Mouse (Mus musculus): ENCODE data around the gene Serping1. TPM values are rescaled to one million over a fixed set of nuclear protein-coding genes. Genes with fewer than 3 reads are reported as not detected.
"Not testable (repeated sequence)": the region's sequence is repeated elsewhere in the genome, so short reads cannot be mapped to it uniquely, and the experiment has no call there.

Serping1 gene
- polyA plus RNA-seq, 1 experiment from 2014 or later: 34.6 TPM

GRCm38 (mm10) chr2:84734919-84735318 lies 40.3 kb downstream of the Serping1 start:
- no peak for ATAC-seq (ENCODE audit: low FRiP score)
- H3K4me2 ChIP-seq: peak overlapping the region; percentile 80
- peaks cover 65% of the 10 kb centered on the region for H3K4me1 ChIP-seq (replicated peaks)
- H3K9ac ChIP-seq: peak overlapping the region; percentile 82
- 2% methylated on average over 2 of the region's 2 CpGs for WGBS
- no peaks in the 10 kb centered on the region for H3K36me3 ChIP-seq
- H3K27me3 ChIP-seq: no peaks in the 10 kb centered on the region
- H3K4me3 ChIP-seq: peak overlapping the region; percentile 55
- H3K9me3 ChIP-seq: no peaks in the 10 kb centered on the region
- peak overlapping the region; percentile 90 for H3K27ac ChIP-seq

- H3K27ac ChIP-seq: peak overlapping the region; percentile 90
- no peaks in the 10 kb centered on the region for H3K36me3 ChIP-seq
- H3K4me1 ChIP-seq (replicated peaks): peaks cover 61% of the 10 kb centered on the region
- H3K9me3 ChIP-seq: no peaks in the 10 kb centered on the region
- peak overlapping the region; percentile 82 for H3K9ac ChIP-seq
- 0% methylated on average over 11 of the region's 11 CpGs for WGBS
- peak overlapping the region; percentile 55 for H3K4me3 ChIP-seq
- peak; percentile 63 for ATAC-seq (ENCODE audit: low FRiP score)
- H3K27me3 ChIP-seq: no peaks in the 10 kb centered on the region
- H3K4me2 ChIP-seq: peak overlapping the region; percentile 80
Observed at GRCm38 (mm10) chr2:84734351-84734864, 40.8 kb downstream of the Serping1 start.

GRCm38 (mm10) chr2:84733579-84734300 lies 41.5 kb downstream of the Serping1 start, which contains the start of gene Ypel4:
Gene Ypel4, plus strand, starts transcription at chr2:84734058.
- peak within 1 kb of the TSS; percentile 82 for H3K9ac ChIP-seq
- peak within 1 kb of the TSS; percentile 55 for H3K4me3 ChIP-seq
- no peaks in the 10 kb centered on the region for H3K27me3 ChIP-seq
- peak; percentile 80 for ATAC-seq (ENCODE audit: low FRiP score)
- peaks cover 54% of the 10 kb centered on the region for H3K4me1 ChIP-seq (replicated peaks)
- no peaks in the 10 kb centered on the region for H3K36me3 ChIP-seq
- no peaks in the 10 kb centered on the region for H3K9me3 ChIP-seq
- peak within 1 kb of the TSS; percentile 90 for H3K27ac ChIP-seq
- H3K4me2 ChIP-seq: peak within 1 kb of the TSS; percentile 80
- WGBS: 3% methylated on average over 8 of the region's 8 CpGs

DNA sequence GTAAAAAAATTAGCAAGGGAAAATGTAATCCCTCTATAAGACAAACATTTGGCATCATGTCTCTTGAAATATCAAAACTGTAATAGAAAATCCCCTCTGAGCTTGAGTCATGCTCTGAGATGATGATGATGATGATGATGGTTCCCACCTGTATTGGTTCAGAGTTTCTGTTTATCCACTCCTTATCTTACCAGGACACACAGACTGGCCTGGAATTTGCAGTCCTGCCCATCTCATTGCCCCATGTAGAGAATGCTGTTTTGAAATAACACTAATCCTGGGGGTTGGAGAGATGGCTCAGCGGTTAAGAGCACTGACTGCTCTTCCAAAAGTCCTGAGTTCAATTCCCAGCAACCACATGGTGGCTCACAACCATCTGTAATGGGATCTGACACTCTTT lies 42.9 kb downstream of the Serping1 start:
- peaks cover 45% of the 10 kb centered on the region for H3K4me1 ChIP-seq (replicated peaks)
- H3K9ac ChIP-seq: no peak overlapping the region
- H3K4me2 ChIP-seq: no peak overlapping the region
- no peaks in the 10 kb centered on the region for H3K9me3 ChIP-seq
- H3K36me3 ChIP-seq: no peaks in the 10 kb centered on the region
- 74% methylated on average over 1 of the region's 1 CpGs for WGBS
- no peak overlapping the region for H3K4me3 ChIP-seq
- ATAC-seq (ENCODE audit: low FRiP score): no peak
- no peak overlapping the region for H3K27ac ChIP-seq
- H3K27me3 ChIP-seq: no peaks in the 10 kb centered on the region

GRCm38 (mm10) chr2:84731206-84731605 lies 44.0 kb downstream of the Serping1 start:
- 92% methylated on average over 3 of the region's 3 CpGs for WGBS
- Histone ChIP-seq H3K4me2 (no peak overlapping the region), H3K36me3 (no peaks in the 10 kb centered on the region), H3K4me3 (no peak overlapping the region), H3K27me3 (no peaks in the 10 kb centered on the region), H3K4me1 (replicated peaks) (peaks cover 39% of the 10 kb centered on the region), H3K27ac (no peak overlapping the region), H3K9me3 (no peaks in the 10 kb centered on the region), H3K9ac (no peak overlapping the region)
- ATAC-seq (ENCODE audit: low FRiP score): no peak

DNA sequence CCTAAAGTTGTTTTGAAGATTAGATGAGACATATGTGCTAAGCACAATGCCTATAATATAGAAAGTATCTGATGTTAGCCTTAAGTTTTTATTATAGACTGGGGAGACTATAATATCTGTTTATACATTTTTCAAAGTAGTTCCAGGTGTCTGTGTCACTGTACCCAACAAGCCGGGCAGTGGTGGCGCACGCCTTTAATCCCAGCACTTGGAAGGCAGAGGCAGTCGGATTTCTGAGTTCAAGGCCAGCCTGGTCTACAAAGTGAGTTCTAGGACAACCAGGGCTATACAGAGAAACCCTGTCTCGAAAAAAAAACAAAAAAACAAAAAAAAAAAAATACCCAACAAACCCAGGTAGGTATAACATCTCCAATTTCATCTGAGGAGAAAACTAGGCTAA lies 47.1 kb downstream of the Serping1 start:
- ATAC-seq (ENCODE audit: low FRiP score); H3K27me3 ChIP-seq; H3K9ac ChIP-seq; H3K4me2 ChIP-seq; H3K9me3 ChIP-seq; H3K4me3 ChIP-seq; H3K27ac ChIP-seq: not testable (repeated sequence)
- Histone ChIP-seq H3K4me1 (replicated peaks) (peaks cover 32% of the 10 kb centered on the region), H3K36me3 (peaks cover 20% of the 10 kb centered on the region)
- WGBS: 82% methylated on average over 5 of the region's 5 CpGs

DNA sequence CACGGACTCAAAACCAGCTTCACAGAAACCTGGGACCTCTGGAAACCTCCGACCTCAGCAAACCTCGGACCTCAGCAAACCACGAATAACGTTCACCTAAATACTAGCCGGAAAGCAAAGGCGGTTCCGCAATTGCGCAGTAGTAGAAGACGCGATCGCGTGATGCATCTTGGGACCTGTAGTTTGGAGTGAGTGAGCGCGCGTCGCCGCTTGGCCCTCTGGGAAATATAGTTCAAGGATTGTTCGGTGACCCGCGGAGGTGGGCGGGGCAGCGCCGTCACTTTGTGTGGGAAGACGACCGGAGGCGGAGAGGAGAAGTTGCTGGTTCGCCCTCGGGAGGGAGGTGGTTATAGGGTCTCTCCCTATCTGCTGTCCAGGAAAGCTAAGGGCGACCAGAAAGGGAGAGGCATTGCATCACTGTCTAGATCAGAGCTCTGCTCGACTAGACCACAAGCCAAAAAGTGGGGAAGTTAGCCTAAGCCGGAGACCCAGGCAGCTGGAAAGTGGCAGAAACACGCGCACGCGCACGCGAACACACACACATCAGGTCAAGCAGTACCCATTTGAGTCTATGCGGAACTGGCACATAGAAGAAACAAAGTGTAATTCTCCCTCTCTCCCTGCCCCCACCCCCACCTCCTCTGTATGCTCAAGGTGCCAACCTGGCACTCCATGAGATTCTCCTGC lies 47.9 kb downstream of the Serping1 start, which contains the start of gene Clp1:
Gene Clp1 (minus strand): TSS at position 179 of the 687 bp plus-strand sequence.
- peak; percentile 96 for ATAC-seq (ENCODE audit: low FRiP score)
- H3K27me3 ChIP-seq: no peaks in the 10 kb centered on the region
- H3K9ac ChIP-seq: peak within 1 kb of the TSS; percentile 78
- under 1% methylated on average over 39 of the region's 39 CpGs for WGBS
- peak within 1 kb of the TSS; percentile 89 for H3K27ac ChIP-seq
- H3K4me3 ChIP-seq: peak within 1 kb of the TSS; percentile 61
- H3K4me2 ChIP-seq: peak within 1 kb of the TSS; percentile 73
- H3K4me1 ChIP-seq (replicated peaks): peaks cover 30% of the 10 kb centered on the region
- H3K36me3 ChIP-seq: peaks cover 23% of the 10 kb centered on the region
- no peaks in the 10 kb centered on the region for H3K9me3 ChIP-seq

DNA sequence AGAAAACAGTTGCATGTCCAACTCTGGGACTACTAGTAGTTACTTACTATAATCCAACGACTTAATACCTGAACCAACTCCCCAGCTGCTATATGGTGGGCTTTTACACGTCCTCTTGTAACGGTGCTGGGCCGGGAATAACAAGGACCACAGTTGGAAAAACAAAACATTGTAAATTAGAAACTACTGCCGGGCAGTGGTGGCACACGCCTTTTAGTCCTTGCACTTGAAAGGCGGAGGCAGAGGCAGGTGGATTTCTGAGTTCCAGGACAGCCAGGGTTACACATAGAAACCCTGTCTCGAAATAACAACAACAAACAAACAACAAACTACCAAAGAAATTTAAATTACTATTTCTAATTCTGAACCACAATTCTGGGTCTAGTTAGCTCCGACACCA lies 48.5 kb downstream of the Serping1 start:
- Histone ChIP-seq H3K27ac (peak overlapping the region; percentile 36; the same call in 1 of the 2 replicates), H3K4me2 (peak overlapping the region; percentile 73)
- 5% methylated on average over 9 of the region's 9 CpGs for WGBS

DNA sequence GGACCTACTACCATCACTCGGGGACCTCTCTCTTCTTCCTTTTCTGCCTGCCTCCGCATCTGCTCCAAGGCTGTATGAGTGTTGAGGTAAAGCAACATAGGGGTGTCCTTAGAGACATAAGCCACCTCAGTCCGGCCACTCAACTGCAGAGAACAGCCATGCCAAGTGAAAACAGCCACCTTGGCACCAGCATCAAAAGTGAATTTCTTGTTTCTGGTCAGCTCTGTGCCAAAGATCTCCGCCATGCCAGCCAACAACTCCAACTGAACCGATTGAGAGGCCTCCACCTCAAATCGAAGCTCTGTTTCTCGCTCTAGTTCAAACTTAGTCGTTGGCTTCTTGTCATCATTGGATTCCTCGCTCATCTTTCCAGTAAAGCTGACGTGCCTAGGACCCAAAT lies 49.5 kb downstream of the Serping1 start:
- no peak overlapping the region for H3K27ac ChIP-seq
- H3K9ac ChIP-seq: no peak overlapping the region
- H3K9me3 ChIP-seq: no peaks in the 10 kb centered on the region
- peaks cover 31% of the 10 kb centered on the region for H3K36me3 ChIP-seq
- no peak for ATAC-seq (ENCODE audit: low FRiP score)
- WGBS: 94% methylated on average over 10 of the region's 10 CpGs
- H3K4me2 ChIP-seq: peak overlapping the region; percentile 73
- peak overlapping the region; percentile 61 for H3K4me3 ChIP-seq
- no peaks in the 10 kb centered on the region for H3K27me3 ChIP-seq
- peaks cover 36% of the 10 kb centered on the region for H3K4me1 ChIP-seq (replicated peaks)

More for the DNA sequence above, 48.5 kb downstream of the Serping1 start:
- no peaks in the 10 kb centered on the region for H3K27me3 ChIP-seq
- peak overlapping the region; percentile 78 for H3K9ac ChIP-seq
- H3K36me3 ChIP-seq: peaks cover 25% of the 10 kb centered on the region
- ATAC-seq (ENCODE audit: low FRiP score): peak; percentile 19
- H3K9me3 ChIP-seq: no peaks in the 10 kb centered on the region
- H3K4me1 ChIP-seq (replicated peaks): peaks cover 30% of the 10 kb centered on the region
- peak overlapping the region; percentile 61 for H3K4me3 ChIP-seq

- H3K9ac ChIP-seq: no peak overlapping the region
- 97% methylated on average over 14 of the region's 14 CpGs for WGBS
- peaks cover 36% of the 10 kb centered on the region for H3K4me1 ChIP-seq (replicated peaks)
- H3K36me3 ChIP-seq: peaks cover 31% of the 10 kb centered on the region
- no peaks in the 10 kb centered on the region for H3K27me3 ChIP-seq
- H3K9me3 ChIP-seq: no peaks in the 10 kb centered on the region
- no peak for ATAC-seq (ENCODE audit: low FRiP score)
- H3K27ac ChIP-seq: no peak overlapping the region
- no peak overlapping the region for H3K4me3 ChIP-seq
- H3K4me2 ChIP-seq: no peak overlapping the region
Observed at GRCm38 (mm10) chr2:84723856-84724255, 51.4 kb downstream of the Serping1 start.

- Histone ChIP-seq H3K27me3 (no peaks in the 10 kb centered on the region), H3K4me1 (replicated peaks) (peaks cover 29% of the 10 kb centered on the region), H3K4me2 (no peak overlapping the region), H3K27ac (no peak overlapping the region), H3K4me3 (no peak overlapping the region), H3K36me3 (peaks cover 31% of the 10 kb centered on the region), H3K9me3 (no peaks in the 10 kb centered on the region), H3K9ac (no peak overlapping the region)
- ATAC-seq (ENCODE audit: low FRiP score): no peak
- 72% methylated on average over 3 of the region's 3 CpGs for WGBS
Observed at GRCm38 (mm10) chr2:84721182-84721581, 54.1 kb downstream of the Serping1 start.

GRCm38 (mm10) chr2:84720718-84721117 lies 54.5 kb downstream of the Serping1 start:
- H3K4me1 ChIP-seq (replicated peaks): peaks cover 26% of the 10 kb centered on the region
- H3K27me3 ChIP-seq: no peaks in the 10 kb centered on the region
- no peak overlapping the region for H3K9ac ChIP-seq
- no peaks in the 10 kb centered on the region for H3K9me3 ChIP-seq
- peaks cover 31% of the 10 kb centered on the region for H3K36me3 ChIP-seq
- no peak overlapping the region for H3K4me2 ChIP-seq
- ATAC-seq (ENCODE audit: low FRiP score): no peak
- no peak overlapping the region for H3K4me3 ChIP-seq
- no peak overlapping the region for H3K27ac ChIP-seq
- 95% methylated on average over 2 of the region's 2 CpGs for WGBS

Measured in hindbrain, embryonic 13.5 days (tissue).